Mouse (Mus musculus) embryo, embryonic 10 days (tissue): ENCODE measurements around the gene F8.

Source experiments
- DNase-seq: peaks from one replicate; pipeline ENCODE4 v3.0.0-alpha.2; 2015; ENCODE audit warnings: low spot score

Gene F8

DNA sequence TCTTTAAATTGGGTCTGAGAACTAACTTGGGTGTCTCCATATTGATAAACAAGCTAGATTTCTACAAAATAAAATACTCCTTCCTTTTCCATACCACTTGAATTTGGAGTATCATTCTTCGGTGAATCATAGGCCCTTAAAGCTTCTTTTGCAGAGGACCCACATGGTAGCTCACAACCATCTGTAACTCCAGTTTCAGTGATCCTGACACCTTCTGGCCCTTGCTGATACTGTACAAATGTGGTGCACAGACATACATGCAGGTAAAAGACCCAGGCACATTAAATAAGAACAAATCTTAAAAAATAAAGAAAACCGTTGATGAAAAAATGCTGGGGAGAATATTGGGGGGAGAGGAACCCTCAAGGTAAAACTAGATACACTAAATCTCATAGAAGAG is 244.2 kb downstream of the F8 start:
- no peak for DNase-seq

GRCm38 (mm10) chrX:75137729-75138128 is 244.7 kb downstream of the F8 start:
- no peak for DNase-seq

GRCm38 (mm10) chrX:75136938-75137337 is 245.5 kb downstream of the F8 start:
- DNase-seq = no peak

DNA sequence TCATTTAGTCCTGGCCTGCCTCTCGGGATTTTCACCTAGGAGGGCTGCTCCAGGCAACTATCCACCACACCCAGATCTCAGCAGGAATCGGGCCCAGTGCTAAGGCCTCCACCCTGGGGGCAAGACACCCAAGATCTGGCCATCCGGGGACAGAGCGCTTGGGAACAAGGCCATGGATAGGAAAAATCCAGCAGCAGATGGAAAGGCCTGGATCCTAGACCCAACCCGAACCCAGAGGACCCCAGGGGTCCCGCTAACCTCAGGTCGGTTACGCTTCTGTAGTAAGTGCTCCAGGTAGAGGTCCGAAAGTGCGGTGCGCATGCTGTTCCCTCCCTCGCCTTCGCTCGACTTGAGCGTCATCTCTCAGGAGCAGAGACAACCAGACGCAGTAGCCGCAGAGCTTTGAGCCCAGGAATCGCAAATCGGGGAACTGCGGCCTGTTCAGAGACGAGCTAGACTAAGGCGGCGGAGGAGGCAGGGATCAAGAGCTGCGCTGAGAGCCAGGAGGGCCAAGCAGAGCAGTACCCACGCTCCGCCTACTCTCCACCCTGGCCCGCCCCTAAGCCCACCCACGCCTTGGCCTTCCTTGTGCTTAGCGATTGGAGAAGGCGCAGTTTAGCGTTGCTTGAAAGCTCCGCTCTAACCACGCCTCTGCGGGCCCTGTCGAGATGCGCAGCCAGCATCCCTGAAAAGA is 251.8 kb downstream of the F8 start, which contains the start of gene Mpp1:
TSS of gene Mpp1 (minus strand) at position 550 of the 694 bp plus-strand sequence.
- DNase-seq = peak; percentile 93

- no peak for DNase-seq
Measured at GRCm38 (mm10) chrX:75129474-75129873, 252.9 kb downstream of the F8 start.

DNA sequence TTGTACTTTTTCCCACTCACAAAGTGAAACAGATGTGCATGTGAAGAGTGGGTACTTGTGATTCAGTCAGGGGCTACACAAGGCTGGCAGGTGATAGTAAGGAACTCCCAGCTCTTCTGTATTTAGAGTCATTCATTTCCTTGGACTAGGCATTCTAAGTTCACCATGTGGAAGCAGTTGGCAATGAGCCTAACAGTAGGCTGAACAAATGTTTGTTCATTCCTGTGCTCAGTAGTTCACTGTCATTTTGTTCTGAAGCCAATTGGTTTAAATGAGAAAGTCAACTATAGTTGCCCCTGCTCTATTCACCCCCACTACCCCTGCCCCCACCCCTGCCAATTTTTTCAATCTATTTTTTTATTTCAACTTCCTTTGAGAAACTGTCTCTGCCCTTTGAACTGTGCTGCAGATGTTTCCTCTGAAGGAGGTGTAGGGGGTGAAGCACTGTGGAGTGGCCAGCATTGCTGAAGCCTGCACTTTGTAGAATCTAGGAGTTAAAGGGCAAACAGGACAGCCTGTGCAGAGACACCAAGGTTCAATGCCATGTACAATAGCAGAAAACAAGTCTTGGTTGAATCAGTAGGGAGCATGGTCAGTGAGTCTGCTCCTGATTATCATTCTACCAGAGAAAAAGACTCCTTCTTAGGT is 254.0 kb downstream of the F8 start:
- no peak for DNase-seq

DNA sequence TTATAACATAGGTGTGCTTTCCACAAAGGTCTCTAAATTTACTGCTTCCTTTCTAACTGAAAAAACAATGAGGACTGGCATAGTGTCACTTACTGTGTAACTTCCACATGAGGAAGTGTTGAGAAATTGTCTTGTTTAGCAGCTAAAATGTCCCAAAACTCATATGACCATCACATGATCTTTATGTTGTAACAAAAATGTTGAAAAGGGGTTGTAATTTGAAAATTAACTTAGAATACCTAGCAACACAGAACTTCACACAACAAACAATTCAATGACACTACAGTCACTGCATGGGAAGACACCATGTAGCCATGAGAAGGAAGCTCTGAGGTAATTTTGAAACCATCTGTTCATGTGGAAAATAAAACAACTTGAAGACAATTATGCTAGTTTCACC is 255.5 kb downstream of the F8 start:
- no peak for DNase-seq

DNA sequence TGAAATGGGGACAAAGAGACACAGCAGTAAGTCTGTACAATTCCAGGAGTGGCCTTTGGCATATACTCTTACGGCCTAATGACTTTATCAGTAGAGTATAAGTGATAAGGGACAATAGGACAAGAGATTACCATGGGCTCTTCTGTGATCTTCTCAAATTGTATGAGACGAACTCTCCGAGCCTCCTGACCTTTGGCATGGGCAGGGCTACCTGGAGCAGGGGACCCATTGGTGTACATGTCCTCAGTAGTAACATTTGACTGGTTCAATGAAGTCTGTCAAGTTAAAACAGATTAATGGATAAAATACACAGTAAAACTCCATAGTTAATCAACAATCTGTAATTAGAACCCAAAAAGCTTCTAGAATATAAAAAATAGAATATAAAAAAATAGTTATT is 256.8 kb downstream of the F8 start:
- no peak for DNase-seq
